Comparison of ENCODE assay signal across 8 mouse cellular contexts in genomic region chr4:106913411-106914049, GRCm38 (mm10). TPM values are rescaled to one million over a fixed set of nuclear protein-coding genes. Genes with fewer than 3 reads are reported as not detected.
DNase-seq lines count a peak whose midpoint lies in the region; ATAC-seq and TF ChIP-seq lines count a peak whose summit lies in the region.

No protein-coding gene starts in this region.

- TF ChIP-seq POLR2A in limb, embryonic 14.5 days (IDR thresholded peaks at IDR 0.05; ENCODE audit: borderline replicate concordance, extremely low read depth, insufficient read depth, insufficient read length), result no peak

- peak overlapping the region; percentile 92 for H3K4me2 ChIP-seq in heart, embryonic 14.5 days (ENCODE audit: low read length)
- peak overlapping the region; percentile 94 for H3K4me2 ChIP-seq in limb, embryonic 14.5 days (replicated peaks; ENCODE audit: low read depth, low read length, severe bottlenecking)

- peak overlapping the region; percentile 99 for H3K9ac ChIP-seq in heart, embryonic 14.5 days (ENCODE audit: low read length)
- peak overlapping the region; percentile 97 for H3K9ac ChIP-seq in limb, embryonic 14.5 days (ENCODE audit: low read depth, low read length, severe bottlenecking)

- ATAC-seq in cerebellum, adult (ENCODE audit: insufficient number of reproducible peaks, low FRiP score, low TSS enrichment), result no peak
- no peak for ATAC-seq in heart, embryonic 14.5 days (ENCODE audit: insufficient number of reproducible peaks, insufficient read depth, low FRiP score, low read depth)
- ATAC-seq in limb, embryonic 14.5 days (ENCODE audit: low FRiP score, low read depth), result no peak

- WGBS in heart, embryonic 14.5 days, result 20% methylated on average over 9 of the region's 9 CpGs
- WGBS in limb, embryonic 14.5 days, result 9% methylated on average over 9 of the region's 9 CpGs

- peaks cover 46% of the 10 kb centered on the region for H3K36me3 ChIP-seq in heart, embryonic 14.5 days (ENCODE audit: control insufficient read depth, insufficient read depth, low read length)
- H3K36me3 ChIP-seq in limb, embryonic 14.5 days (ENCODE audit: control insufficient read depth, insufficient read depth, low read length), result peaks cover 54% of the 10 kb centered on the region

- peaks cover 28 to 40% of the 10 kb centered on the region in 2 experiments for H3K4me1 ChIP-seq in heart, embryonic 14.5 days (ENCODE audit: control insufficient read depth in 2 of 2, insufficient read depth in 2 of 2, low read length in 2 of 2)
- H3K4me1 ChIP-seq in limb, embryonic 14.5 days (ENCODE audit: control insufficient read depth, insufficient read depth, low read length), result peaks cover 33% of the 10 kb centered on the region

- peak overlapping the region; percentile 96 to 98 for H3K4me3 ChIP-seq in heart, embryonic 14.5 days (ENCODE audit: control insufficient read depth in 1 of 2, insufficient read depth in 1 of 2, low read depth in 1 of 2, low read length in 2 of 2)
- peak overlapping the region; percentile 100 for H3K4me3 ChIP-seq in limb, embryonic 14.5 days (replicated peaks; ENCODE audit: low read length)

- no peaks in the 10 kb centered on the region for H3K9me3 ChIP-seq in heart, embryonic 14.5 days (ENCODE audit: control insufficient read depth, low read length)
- no peaks in the 10 kb centered on the region for H3K9me3 ChIP-seq in limb, embryonic 14.5 days (ENCODE audit: control insufficient read depth, low read length)

- H3K27ac ChIP-seq in heart, embryonic 14.5 days (replicated peaks in 1 of 2; ENCODE audit: control insufficient read depth in 1 of 2, insufficient read depth in 1 of 2, low read depth in 2 of 2, low read length in 2 of 2), result peak overlapping the region in 1 of 2 experiments; percentile 51; a peak in 2 of 4 replicates
- 0 out of 2 replicates have a peak overlapping the region, but pooled peaks have one; percentile 99 for H3K27ac ChIP-seq in limb, embryonic 14.5 days (replicated peaks; ENCODE audit: low read depth, low read length)

- H3K27me3 ChIP-seq in heart, embryonic 14.5 days (ENCODE audit: control insufficient read depth, insufficient read depth, low read length), result no peaks in the 10 kb centered on the region
- no peaks in the 10 kb centered on the region for H3K27me3 ChIP-seq in limb, embryonic 14.5 days (ENCODE audit: control insufficient read depth, insufficient read depth, low read length)

- peak; percentile 54 for DNase-seq in cerebellum, adult 9-11 months
- peak; percentile 91 for DNase-seq in 416B (ENCODE audit: low read depth)
- no peak for DNase-seq in limb, embryonic 14.5 days (ENCODE audit: low spot score)
- DNase-seq in thymus, postnatal 0 days (ENCODE audit: low spot score), result no peak
- no peak for DNase-seq in layer of hippocampus, postnatal 36 days
- DNase-seq in gastrocnemius, postnatal 10 days, result no peak

RNA-seq across cellular contexts. Expression of gene Ssbp3, which starts 3.0 kb away (rescaled TPM):
- 36.7 and 43.3 TPM in 2 replicates for polyA plus RNA-seq in heart, embryonic 14.5 days (2014; fragmentation: Nextera tagmentation; extraction: Ambion mirVana)
- 191 and 202 TPM in 2 replicates for polyA plus RNA-seq in limb, embryonic 14.5 days (2012; rRNA removed)
- polyA plus RNA-seq in limb, embryonic 14.5 days (2014; fragmentation: Nextera tagmentation; extraction: Ambion mirVana), result 94.3 and 115 TPM in 2 replicates
- 93.6 and 106 TPM in 2 replicates for polyA plus RNA-seq in thymus, postnatal 0 days (2015; fragmentation: Nextera tagmentation; extraction: Ambion mirVana)
- 100 to 1,000 TPM; 144 to 163 TPM for total RNA-seq in layer of hippocampus, postnatal 36 days (2021)
- 10 to 100 TPM; 29.4 to 35.1 TPM for total RNA-seq in gastrocnemius, postnatal 10 days (2021)

Comparison
In these comparisons a context has a peak if more than half of its experiments do, and no peak if none do; other contexts are left out.
1. DNase-seq: peak in cerebellum, adult 9-11 months (single experiment) and 416B (single experiment); none in limb, embryonic 14.5 days (single experiment), thymus, postnatal 0 days (single experiment), layer of hippocampus, postnatal 36 days (0 of 2) and gastrocnemius, postnatal 10 days (single experiment).